Mouse (Mus musculus): Measurements from ENCODE around the gene Ssu72.
"Not testable (repeated sequence)": the region's sequence is repeated elsewhere in the genome, so short reads cannot be mapped to it uniquely, and the experiment has no call there.

DNA sequence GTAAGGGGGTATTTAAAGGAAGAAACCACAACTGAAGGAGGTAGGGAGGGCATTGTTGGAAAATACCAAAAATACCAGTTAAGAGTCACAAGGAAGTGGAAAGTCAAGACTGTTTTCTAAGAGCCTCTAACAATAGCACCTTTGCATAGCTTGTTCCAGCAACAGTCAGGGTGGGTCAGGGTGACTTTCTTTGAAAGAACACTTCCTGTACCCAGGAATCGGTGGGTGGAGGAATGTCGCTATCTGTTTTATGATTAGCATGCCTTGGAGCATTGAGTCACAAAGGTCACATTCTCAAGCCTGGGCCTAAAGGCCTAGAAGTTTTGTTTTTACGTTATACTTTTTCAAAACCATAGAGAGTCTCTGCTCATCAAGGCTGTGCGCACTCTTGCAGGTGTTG lies 16.8 kb upstream of the Ssu72 start:
- not testable (repeated sequence) for TF ChIP-seq CTCF, EP300 (IDR thresholded peaks at IDR 0.05; ENCODE audit: low read depth)
